Mouse (Mus musculus): ENCODE data around the gene Zcchc14.

DNA sequence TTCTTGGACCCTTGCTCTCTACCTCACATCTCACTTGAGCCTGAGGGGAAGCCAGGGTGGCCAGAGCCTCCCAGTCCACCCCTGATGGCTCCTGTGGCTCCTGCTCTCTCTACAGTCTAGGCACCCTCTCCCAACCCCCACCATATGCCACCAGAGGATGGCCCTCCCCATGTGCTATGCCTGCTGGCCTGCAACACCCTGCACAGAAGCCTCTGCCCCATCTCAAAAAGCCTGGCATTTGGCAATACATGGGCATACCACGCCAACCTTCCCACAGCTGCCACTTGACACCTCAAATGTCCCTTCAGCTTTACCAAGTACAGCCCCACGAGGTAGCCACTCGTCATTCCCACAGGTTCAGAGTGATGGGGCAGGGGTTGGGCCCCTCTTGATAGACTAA, 9.9 kb downstream of the Zcchc14 start:
- no peak for TF ChIP-seq CTCF (IDR thresholded peaks at IDR 0.05; ENCODE audit: borderline replicate concordance, insufficient read depth, low read length)
- no peak for TF ChIP-seq POLR2A (IDR thresholded peaks at IDR 0.05; ENCODE audit: low read depth, low read length)
